Mouse (Mus musculus): ENCODE data around the gene Atg101. TPM values are rescaled to one million over a fixed set of nuclear protein-coding genes. Genes with fewer than 3 reads are reported as not detected.

Atg101 gene
- polyA plus RNA-seq, 1 experiment from 2014 or later = 77.2 TPM

DNA sequence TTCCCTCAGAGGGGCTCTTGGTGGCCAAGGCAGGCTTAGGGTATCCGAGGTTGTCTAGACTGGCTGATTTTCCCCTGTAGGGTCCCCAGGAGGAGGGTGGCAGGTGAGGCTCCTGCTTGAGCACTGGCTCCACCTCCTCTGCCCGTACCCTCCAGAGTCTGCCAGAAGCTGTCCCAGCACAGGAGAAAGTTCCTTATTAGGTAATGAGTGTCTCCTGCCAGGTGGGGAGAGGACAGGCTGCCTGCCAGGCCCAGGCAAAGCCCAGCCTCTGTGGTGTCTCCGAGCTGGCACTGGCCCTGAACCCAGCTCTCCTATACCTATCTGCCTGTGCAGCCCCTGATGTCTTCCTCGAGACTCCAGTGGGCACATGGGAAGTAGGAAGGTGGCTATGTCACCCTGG lies 48.3 kb downstream of the Atg101 start:
- no peak overlapping the region for H3K27ac ChIP-seq (replicated peaks)
- H3K4me1 ChIP-seq = no peaks in the 10 kb centered on the region
- H3K27me3 ChIP-seq (replicated peaks) = peaks cover 4% of the 10 kb centered on the region
- H3K9me3 ChIP-seq (replicated peaks) = no peaks in the 10 kb centered on the region
- WGBS = 74% methylated on average over 4 of the region's 4 CpGs
- no peak overlapping the region for H3K4me3 ChIP-seq (replicated peaks)
- no peak overlapping the region for H3K9ac ChIP-seq (replicated peaks)
- H3K4me2 ChIP-seq = no peak overlapping the region
- no peak for ATAC-seq (ENCODE audit: low FRiP score)
- no peaks in the 10 kb centered on the region for H3K36me3 ChIP-seq

DNA sequence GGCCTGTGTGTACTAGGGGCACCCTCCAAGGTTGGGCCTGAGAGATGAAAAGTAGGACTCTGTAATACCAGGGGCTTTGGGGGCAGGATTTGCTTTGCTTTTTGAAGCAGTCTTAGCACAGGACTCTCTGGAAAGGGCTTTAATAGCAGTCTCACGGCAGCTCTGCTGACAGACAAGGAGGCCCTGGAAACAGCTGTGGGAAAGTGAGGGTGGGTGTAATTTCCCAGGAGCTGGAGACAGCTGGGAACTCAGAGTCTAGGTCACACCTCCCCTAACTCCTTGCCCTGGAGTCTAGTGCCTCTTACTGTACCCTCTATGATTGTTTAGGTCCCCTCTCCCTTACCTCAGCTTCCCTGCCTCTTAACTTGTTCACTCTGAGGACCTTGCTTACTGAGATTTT lies 49.1 kb downstream of the Atg101 start:
- no peak overlapping the region for H3K9ac ChIP-seq (replicated peaks)
- no peak for ATAC-seq (ENCODE audit: low FRiP score)
- no peak overlapping the region for H3K4me2 ChIP-seq
- no peaks in the 10 kb centered on the region for H3K36me3 ChIP-seq
- 32% methylated on average over 1 of the region's 1 CpGs for WGBS
- no peaks in the 10 kb centered on the region for H3K9me3 ChIP-seq (replicated peaks)
- H3K27me3 ChIP-seq (replicated peaks) = peaks cover 7% of the 10 kb centered on the region
- H3K4me1 ChIP-seq = no peaks in the 10 kb centered on the region
- no peak overlapping the region for H3K4me3 ChIP-seq (replicated peaks)
- no peak overlapping the region for H3K27ac ChIP-seq (replicated peaks)

- Histone ChIP-seq H3K9ac (replicated peaks) (no peak overlapping the region), H3K36me3 (no peaks in the 10 kb centered on the region), H3K27me3 (replicated peaks) (peaks cover 7% of the 10 kb centered on the region), H3K4me3 (replicated peaks) (no peak overlapping the region), H3K9me3 (replicated peaks) (no peaks in the 10 kb centered on the region), H3K4me2 (no peak overlapping the region), H3K4me1 (no peaks in the 10 kb centered on the region), H3K27ac (replicated peaks) (no peak overlapping the region)
- 67% methylated on average over 4 of the region's 4 CpGs for WGBS
- no peak for ATAC-seq (ENCODE audit: low FRiP score)
Observed at GRCm38 (mm10) chr15:101333648-101334047, 49.6 kb downstream of the Atg101 start.

- no peak for ATAC-seq (ENCODE audit: low FRiP score)
- H3K9ac ChIP-seq (replicated peaks) = no peak overlapping the region
- peaks cover 7% of the 10 kb centered on the region for H3K27me3 ChIP-seq (replicated peaks)
- 55% methylated on average over 24 of the region's 24 CpGs for WGBS
- no peaks in the 10 kb centered on the region for H3K4me1 ChIP-seq
- no peak overlapping the region for H3K27ac ChIP-seq (replicated peaks)
- no peaks in the 10 kb centered on the region for H3K36me3 ChIP-seq
- no peaks in the 10 kb centered on the region for H3K9me3 ChIP-seq (replicated peaks)
- no peak overlapping the region for H3K4me3 ChIP-seq (replicated peaks)
- H3K4me2 ChIP-seq = no peak overlapping the region
Observed at GRCm38 (mm10) chr15:101336474-101337174, 52.6 kb downstream of the Atg101 start.

GRCm38 (mm10) chr15:101338359-101338758 lies 54.3 kb downstream of the Atg101 start:
- WGBS = 79% methylated on average over 4 of the region's 4 CpGs
- Histone ChIP-seq H3K9me3 (replicated peaks) (no peaks in the 10 kb centered on the region), H3K36me3 (no peaks in the 10 kb centered on the region), H3K27me3 (replicated peaks) (peaks cover 7% of the 10 kb centered on the region), H3K9ac (replicated peaks) (no peak overlapping the region), H3K4me1 (no peaks in the 10 kb centered on the region), H3K4me2 (no peak overlapping the region), H3K27ac (replicated peaks) (no peak overlapping the region), H3K4me3 (replicated peaks) (no peak overlapping the region)
- ATAC-seq (ENCODE audit: low FRiP score) = no peak

DNA sequence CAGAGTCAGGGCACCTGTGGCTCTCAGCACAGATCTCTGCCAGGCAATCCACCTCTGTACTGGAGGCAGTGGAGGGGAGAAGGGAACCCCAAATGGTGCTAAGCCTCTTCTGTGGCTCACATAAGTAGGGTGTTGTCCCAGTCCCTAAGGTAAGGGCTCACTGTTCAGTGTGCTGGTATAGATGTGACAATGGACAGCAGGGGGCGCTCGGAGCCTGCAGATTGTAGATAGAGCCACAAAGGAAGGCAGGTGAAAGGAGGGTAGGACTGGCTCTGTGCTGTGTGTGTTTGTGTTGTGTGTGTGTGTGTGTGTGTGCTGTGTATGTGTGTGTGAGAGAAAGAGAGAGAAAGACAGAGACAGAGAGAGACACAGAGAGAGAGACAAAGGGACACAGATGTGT lies 55.5 kb downstream of the Atg101 start:
- Histone ChIP-seq H3K27me3 (replicated peaks) (peaks cover 7% of the 10 kb centered on the region), H3K4me2 (no peak overlapping the region), H3K36me3 (no peaks in the 10 kb centered on the region), H3K4me3 (replicated peaks) (no peak overlapping the region), H3K9me3 (replicated peaks) (no peaks in the 10 kb centered on the region), H3K27ac (replicated peaks) (no peak overlapping the region), H3K9ac (replicated peaks) (no peak overlapping the region), H3K4me1 (no peaks in the 10 kb centered on the region)
- 2% methylated on average over 2 of the region's 2 CpGs for WGBS
- ATAC-seq (ENCODE audit: low FRiP score) = peak; percentile 93

Other genes starting within 250 kb of the Atg101 start
- 0.14 TPM in 1 of 2 replicates, not detected in the other for gene Gm47841, start 236.9 kb upstream of the Atg101 start, polyA plus RNA-seq (2015; fragmentation: Nextera tagmentation; extraction: Ambion mirVana)
- gene Fignl2, start 205.7 kb upstream of the Atg101 start, polyA plus RNA-seq (2015; fragmentation: Nextera tagmentation; extraction: Ambion mirVana) = 0.20 and 0.22 TPM in 2 replicates
- gene Ankrd33, start 168.5 kb upstream of the Atg101 start, polyA plus RNA-seq (2015; fragmentation: Nextera tagmentation; extraction: Ambion mirVana) = not detected in 2 replicates
- gene Acvrl1, start 155.8 kb upstream of the Atg101 start, polyA plus RNA-seq (2015; fragmentation: Nextera tagmentation; extraction: Ambion mirVana) = 9.5 and 12.6 TPM in 2 replicates
- 19.3 and 23.1 TPM in 2 replicates for gene Acvr1b, start 110.2 kb upstream of the Atg101 start, polyA plus RNA-seq (2015; fragmentation: Nextera tagmentation; extraction: Ambion mirVana)
- gene Grasp, start 60.1 kb upstream of the Atg101 start, polyA plus RNA-seq (2015; fragmentation: Nextera tagmentation; extraction: Ambion mirVana) = 2.2 and 2.5 TPM in 2 replicates
- gene Nr4a1, start 30.0 kb upstream of the Atg101 start, polyA plus RNA-seq (2015; fragmentation: Nextera tagmentation; extraction: Ambion mirVana) = 7.9 and 10.6 TPM in 2 replicates
- 0.44 and 0.63 TPM in 2 replicates for gene 6030408B16Rik, start 8.9 kb downstream of the Atg101 start, polyA plus RNA-seq (2015; fragmentation: Nextera tagmentation; extraction: Ambion mirVana)
- gene Krt80, start 85.9 kb downstream of the Atg101 start, polyA plus RNA-seq (2015; fragmentation: Nextera tagmentation; extraction: Ambion mirVana) = 0.12 and 0.41 TPM in 2 replicates
- 1.0 and 12.2 TPM in 2 replicates for gene Krt7, start 126.8 kb downstream of the Atg101 start, polyA plus RNA-seq (2015; fragmentation: Nextera tagmentation; extraction: Ambion mirVana)
- 0.51 and 0.78 TPM in 2 replicates for gene Krt87, start 154.5 kb downstream of the Atg101 start, polyA plus RNA-seq (2015; fragmentation: Nextera tagmentation; extraction: Ambion mirVana)
- gene Krt88, start 163.5 kb downstream of the Atg101 start, polyA plus RNA-seq (2015; fragmentation: Nextera tagmentation; extraction: Ambion mirVana) = not detected in 2 replicates
- not detected in 2 replicates for gene Krt81, start 179.5 kb downstream of the Atg101 start, polyA plus RNA-seq (2015; fragmentation: Nextera tagmentation; extraction: Ambion mirVana)
- gene Krt86, start 189.2 kb downstream of the Atg101 start, polyA plus RNA-seq (2015; fragmentation: Nextera tagmentation; extraction: Ambion mirVana) = 0.11 TPM in 1 of 2 replicates, not detected in the other
- not detected in 2 replicates for gene Krt83, start 207.2 kb downstream of the Atg101 start, polyA plus RNA-seq (2015; fragmentation: Nextera tagmentation; extraction: Ambion mirVana)
- 0.19 and 0.42 TPM in 2 replicates for gene Gm49425, start 233.0 kb downstream of the Atg101 start, polyA plus RNA-seq (2015; fragmentation: Nextera tagmentation; extraction: Ambion mirVana)
- 0.28 TPM in 1 of 2 replicates, not detected in the other for gene Krt84, start 248.5 kb downstream of the Atg101 start, polyA plus RNA-seq (2015; fragmentation: Nextera tagmentation; extraction: Ambion mirVana)